Mouse (Mus musculus): ENCODE measurements around the gene Mug1.
"Not testable (repeated sequence)": the region's sequence is repeated elsewhere in the genome, so short reads cannot be mapped to it uniquely, and the experiment has no call there.

The Mug1 gene

DNA sequence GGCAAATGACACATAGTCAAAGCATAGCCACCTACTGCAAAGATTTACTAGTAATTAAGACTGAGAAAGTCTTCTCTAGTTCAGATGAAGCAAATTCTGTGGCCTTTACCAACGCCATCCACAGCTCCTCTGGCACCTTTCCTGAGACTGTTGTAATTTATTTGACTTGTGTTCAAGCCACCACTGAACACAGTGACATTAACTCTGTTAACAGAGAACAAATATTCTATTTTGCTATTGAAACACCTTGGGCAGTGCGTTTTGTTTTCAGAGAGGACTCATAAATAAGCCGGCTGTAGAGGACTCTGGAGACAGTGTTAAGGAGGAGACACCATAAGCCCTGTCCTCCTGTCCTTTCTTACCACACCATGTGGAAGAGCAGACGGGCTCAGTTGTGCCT lies at the start of gene Mug1:
Mug1 (plus strand) TSS at position 271 of the 400 bp plus-strand sequence.
- DNase-seq: not testable (repeated sequence)

DNA sequence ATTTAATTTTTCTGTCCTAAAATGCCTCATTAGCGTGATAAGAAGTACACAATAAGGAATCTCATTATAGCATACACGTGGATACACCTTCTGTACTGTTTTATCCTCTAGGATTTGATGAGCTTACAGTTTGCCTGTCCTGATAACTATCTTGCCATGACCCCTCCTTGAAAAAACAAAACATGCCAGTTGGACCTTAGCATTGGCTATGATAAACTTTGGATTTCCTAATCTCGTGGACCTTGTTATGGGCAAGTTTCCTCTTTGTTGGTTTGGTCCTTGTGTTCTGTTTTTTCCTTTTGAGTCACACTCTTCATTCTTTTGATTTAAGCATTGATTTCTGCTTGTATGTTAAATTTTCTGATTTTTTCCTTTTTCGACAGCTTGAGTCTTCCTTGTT lies 10.3 kb upstream of the Mug1 start:
- DNase-seq: no peak

- DNase-seq: no peak
These were observed 2.0 kb upstream of the Mug1 start for GRCm38 (mm10) chr6:121836361-121836760.

- no peak for DNase-seq
These were observed 10.0 kb downstream of the Mug1 start for GRCm38 (mm10) chr6:121848378-121848777.
